Mouse (Mus musculus) brown adipose tissue, adult 24 weeks (tissue): ENCODE results near the gene Slc22a8. TPM values are rescaled to one million over a fixed set of nuclear protein-coding genes. Genes with fewer than 3 reads are reported as not detected.

Experiments
- H3K27ac ChIP-seq: fragments of 200-500 bp; replicated peaks from 2 replicates; pipeline ENCODE4 v1.5.1; 2012; ENCODE audit warnings: low read depth, mild to moderate bottlenecking, low read length
- H3K4me1 ChIP-seq: fragments of 200-500 bp; 2 replicates; pipeline ENCODE4 v1.6.1; 2012; ENCODE audit warnings: low read length, mixed read lengths; ENCODE audit not compliant: control insufficient read depth, insufficient read depth, insufficient read length
- H3K4me3 ChIP-seq: fragments of 200-500 bp; 2 replicates; pipeline ENCODE4 v1.5.1; 2012; ENCODE audit warnings: low read depth, mild to moderate bottlenecking, low read length, moderate library complexity; ENCODE audit not compliant: insufficient read depth
- polyA plus RNA-seq: library from polyadenylated mRNA; stranded (reverse); fragments of >200 nt; gene quantifications from 2 replicates; pipeline ENCODE4 v1.2.4, GENCODE M21; 2012; ENCODE audit not compliant: missing spikeins, insufficient read depth, insufficient read length

Gene Slc22a8
- polyA plus RNA-seq, 1 experiment = not detected

GRCm38 (mm10) chr19:8616314-8616713 lies 25.3 kb downstream of the Slc22a8 start:
- Histone ChIP-seq H3K27ac (no peak overlapping the region), H3K4me3 (no peak overlapping the region), H3K4me1 (no peaks in the 10 kb centered on the region)

- no peak within 1 kb of the TSS for H3K27ac ChIP-seq
- no peaks in the 10 kb centered on the region for H3K4me1 ChIP-seq
- no peak within 1 kb of the TSS for H3K4me3 ChIP-seq
These were observed 26.9 kb downstream of the Slc22a8 start, which contains the start of gene Slc22a6 for GRCm38 (mm10) chr19:8617904-8618303. Slc22a6 (plus strand) TSS chr19:8618039.

- Histone ChIP-seq H3K27ac (no peak overlapping the region), H3K4me3 (no peak overlapping the region), H3K4me1 (no peaks in the 10 kb centered on the region)
These were observed 30.0 kb downstream of the Slc22a8 start for GRCm38 (mm10) chr19:8621098-8621497.

- no peaks in the 10 kb centered on the region for H3K4me1 ChIP-seq
- no peak overlapping the region for H3K4me3 ChIP-seq
- no peak overlapping the region for H3K27ac ChIP-seq
These were observed 39.2 kb downstream of the Slc22a8 start for GRCm38 (mm10) chr19:8630249-8630648.

GRCm38 (mm10) chr19:8630826-8631225 lies 39.8 kb downstream of the Slc22a8 start:
- no peaks in the 10 kb centered on the region for H3K4me1 ChIP-seq
- no peak overlapping the region for H3K27ac ChIP-seq
- H3K4me3 ChIP-seq = no peak overlapping the region

- Histone ChIP-seq H3K4me3 (no peak overlapping the region), H3K4me1 (no peaks in the 10 kb centered on the region), H3K27ac (no peak overlapping the region)
These were observed 41.0 kb downstream of the Slc22a8 start for GRCm38 (mm10) chr19:8632029-8632428.

GRCm38 (mm10) chr19:8642086-8642485 lies 51.0 kb downstream of the Slc22a8 start:
- no peak overlapping the region for H3K27ac ChIP-seq
- H3K4me3 ChIP-seq = no peak overlapping the region
- no peaks in the 10 kb centered on the region for H3K4me1 ChIP-seq

GRCm38 (mm10) chr19:8646393-8646792 lies 55.3 kb downstream of the Slc22a8 start:
- Histone ChIP-seq H3K4me1 (no peaks in the 10 kb centered on the region), H3K4me3 (no peak overlapping the region), H3K27ac (no peak overlapping the region)

GRCm38 (mm10) chr19:8655833-8656232 lies 64.8 kb downstream of the Slc22a8 start:
- Histone ChIP-seq H3K4me3 (no peak overlapping the region), H3K27ac (peak overlapping the region; percentile 42; the same call in 1 of the 2 replicates), H3K4me1 (peaks cover 4% of the 10 kb centered on the region)

- Histone ChIP-seq H3K4me3 (no peak overlapping the region), H3K4me1 (peaks cover 4% of the 10 kb centered on the region), H3K27ac (peak overlapping the region; percentile 62; the same call in 1 of the 2 replicates)
These were observed 65.3 kb downstream of the Slc22a8 start for GRCm38 (mm10) chr19:8656341-8656740.

Other genes starting within 250 kb of the Slc22a8 start
- gene Slc22a30, start 186.1 kb upstream of the Slc22a8 start, polyA plus RNA-seq = not detected in 2 replicates
- gene Slc22a6, start 26.8 kb downstream of the Slc22a8 start, polyA plus RNA-seq = not detected in 2 replicates
- gene Chrm1, start 72.5 kb downstream of the Slc22a8 start, polyA plus RNA-seq = not detected in 2 replicates
- gene Slc3a2, start 132.1 kb downstream of the Slc22a8 start, polyA plus RNA-seq = 32.8 and 41.0 TPM in 2 replicates
- 28.2 and 31.8 TPM in 2 replicates for gene Wdr74, start 144.6 kb downstream of the Slc22a8 start, polyA plus RNA-seq
- gene 1700092M07Rik, start 149.5 kb downstream of the Slc22a8 start, polyA plus RNA-seq = not detected in 2 replicates
- gene Stx5a, start 150.2 kb downstream of the Slc22a8 start, polyA plus RNA-seq = 30.7 and 43.6 TPM in 2 replicates
- 51.6 and 58.1 TPM in 2 replicates for gene Nxf1, start 165.8 kb downstream of the Slc22a8 start, polyA plus RNA-seq
- gene Tmem223, start 179.7 kb downstream of the Slc22a8 start, polyA plus RNA-seq = 140 and 154 TPM in 2 replicates
- 34.0 and 34.8 TPM in 2 replicates for gene Tmem179b, start 183.2 kb downstream of the Slc22a8 start, polyA plus RNA-seq
- gene Taf6l, start 195.2 kb downstream of the Slc22a8 start, polyA plus RNA-seq = 4.2 and 8.6 TPM in 2 replicates
- 68.9 and 71.7 TPM in 2 replicates for gene Polr2g, start 207.3 kb downstream of the Slc22a8 start, polyA plus RNA-seq
- 1.2 and 2.8 TPM in 2 replicates for gene Zbtb3, start 211.3 kb downstream of the Slc22a8 start, polyA plus RNA-seq
- gene Ttc9c, start 228.1 kb downstream of the Slc22a8 start, polyA plus RNA-seq = 27.1 and 28.9 TPM in 2 replicates
- 31.0 and 31.1 TPM in 2 replicates for gene Hnrnpul2, start 228.8 kb downstream of the Slc22a8 start, polyA plus RNA-seq
- gene AC129217.1, start 238.5 kb downstream of the Slc22a8 start, polyA plus RNA-seq = 17.2 and 39.8 TPM in 2 replicates
- gene Bscl2, start 246.2 kb downstream of the Slc22a8 start, polyA plus RNA-seq = 212 and 233 TPM in 2 replicates
- gene Gng3, start 247.9 kb downstream of the Slc22a8 start, polyA plus RNA-seq = not detected in 2 replicates